Mouse (Mus musculus) cerebellum, postnatal 36 days (tissue): ENCODE results near the gene Gm28729.

ENCODE experiments used
- DNase-seq, 2 experiments: peaks; one replicate each; pipeline ENCODE4 v3.0.0; 2021 to 2022; ENCODE audit warnings: mixed read lengths in 2 of 2

The Gm28729 gene

DNA sequence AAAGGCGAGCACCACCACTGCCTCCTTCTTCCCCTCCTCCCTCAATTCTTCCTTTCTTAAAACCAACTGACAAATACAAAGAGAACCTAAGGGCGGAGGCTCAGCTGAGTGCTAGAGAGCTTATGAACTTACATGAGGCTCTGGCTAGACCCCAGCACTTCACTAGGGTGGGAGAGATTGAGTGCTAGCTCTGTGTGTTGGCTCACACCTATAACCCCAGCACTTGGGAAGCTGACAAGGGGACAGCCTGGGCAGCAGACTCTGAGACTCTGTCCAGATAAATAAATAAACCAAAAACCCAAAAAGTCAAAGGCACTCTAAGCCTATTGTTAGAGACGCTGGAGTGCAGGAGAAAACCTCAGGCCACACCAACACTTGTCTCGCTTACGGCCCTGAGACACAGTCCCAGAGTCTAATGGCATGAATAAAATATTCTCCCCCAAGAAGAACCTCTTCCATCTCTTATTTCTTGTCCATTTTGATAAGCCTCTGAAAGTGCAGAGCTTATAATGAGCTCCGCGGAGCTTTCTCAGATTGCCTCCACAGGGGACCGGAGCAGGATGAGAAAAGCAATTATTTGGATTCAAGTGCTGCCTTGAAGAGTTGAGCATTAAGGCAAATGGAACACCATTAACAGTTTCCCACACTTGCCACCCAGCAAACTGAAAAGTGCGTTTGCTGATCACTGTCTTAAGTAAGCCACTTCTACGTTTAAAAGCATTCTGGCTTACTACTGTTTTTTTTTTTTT lies 64.8 kb downstream of the Gm28729 start:
- DNase-seq = no peak

DNA sequence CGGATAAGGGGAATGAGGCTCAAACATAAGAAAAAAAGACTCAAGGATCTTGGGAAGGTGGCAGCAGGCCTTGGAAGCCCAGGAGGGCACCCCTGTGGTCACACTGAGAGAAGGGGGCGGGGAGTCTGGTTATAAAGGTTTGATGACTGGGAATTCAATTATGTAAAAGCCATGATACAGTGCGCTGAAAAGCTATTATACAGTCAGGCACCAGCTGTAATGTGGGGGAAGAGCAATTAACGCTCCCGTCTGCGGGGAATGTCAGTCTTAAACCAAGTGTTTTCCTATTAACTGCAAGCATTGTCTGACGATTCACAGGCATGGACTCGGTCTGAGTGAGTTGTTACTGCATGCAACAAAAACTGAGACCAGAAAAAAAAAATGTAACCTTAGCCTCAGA lies 69.4 kb downstream of the Gm28729 start:
- DNase-seq = no peak

DNA sequence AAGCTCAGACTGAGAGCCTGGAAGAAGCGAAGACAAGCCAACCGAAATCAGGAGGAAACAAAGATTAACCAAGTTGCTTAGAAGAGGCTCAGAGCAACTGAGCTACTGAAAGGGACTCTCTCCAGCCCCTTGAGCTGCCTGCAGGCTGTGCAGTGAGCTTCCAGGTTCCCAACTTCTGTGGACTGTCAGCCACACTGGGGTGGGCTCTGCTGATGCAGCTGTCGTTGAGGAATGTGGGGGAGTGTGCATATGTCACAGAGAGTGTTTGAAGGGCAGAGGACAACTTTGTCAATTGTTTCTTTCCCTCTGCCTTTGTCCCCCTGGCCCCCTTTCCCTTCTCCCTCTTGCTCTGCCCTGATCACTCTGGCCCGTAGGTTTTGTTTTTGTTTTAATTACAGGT lies 72.1 kb downstream of the Gm28729 start:
- no peak for DNase-seq

DNA sequence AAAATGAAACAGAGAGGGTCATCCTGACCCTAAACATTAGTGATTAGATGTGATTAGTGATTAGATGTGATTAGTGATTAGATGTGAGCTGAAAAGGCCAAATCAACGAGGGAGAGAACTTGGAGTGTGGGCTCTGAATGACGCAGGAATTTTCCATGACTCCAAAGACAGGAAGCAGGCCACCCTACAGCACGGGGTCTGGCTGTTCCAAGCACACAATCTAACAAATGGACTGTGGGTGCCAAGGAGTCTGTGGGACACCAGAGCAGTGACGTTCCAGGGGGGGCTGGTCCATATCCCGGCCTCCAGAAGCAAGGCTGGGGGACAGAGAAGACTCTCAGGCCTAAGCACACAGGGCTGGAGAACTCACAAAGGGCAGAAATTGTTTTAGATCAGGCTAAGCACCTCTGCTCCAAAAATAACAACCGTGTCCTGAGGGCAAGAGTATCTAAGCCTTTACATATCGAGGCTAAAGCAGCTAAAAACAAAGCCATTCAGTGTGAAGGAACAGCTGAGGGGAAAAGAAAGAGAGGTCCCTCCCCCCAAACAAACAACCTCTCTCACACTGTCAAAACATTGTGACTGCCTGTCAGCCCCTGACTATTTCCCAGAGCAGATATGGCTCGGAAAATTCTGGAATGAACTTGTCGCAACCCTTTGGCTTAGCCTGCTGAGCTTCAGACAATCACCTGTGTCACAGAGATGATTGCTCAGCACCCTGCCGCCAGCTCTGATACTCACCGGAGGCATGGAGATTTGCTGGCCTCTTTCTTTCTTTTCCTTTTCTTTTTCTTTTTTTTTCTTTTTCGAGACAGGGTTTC lies 74.0 kb downstream of the Gm28729 start:
- no peak for DNase-seq

DNA sequence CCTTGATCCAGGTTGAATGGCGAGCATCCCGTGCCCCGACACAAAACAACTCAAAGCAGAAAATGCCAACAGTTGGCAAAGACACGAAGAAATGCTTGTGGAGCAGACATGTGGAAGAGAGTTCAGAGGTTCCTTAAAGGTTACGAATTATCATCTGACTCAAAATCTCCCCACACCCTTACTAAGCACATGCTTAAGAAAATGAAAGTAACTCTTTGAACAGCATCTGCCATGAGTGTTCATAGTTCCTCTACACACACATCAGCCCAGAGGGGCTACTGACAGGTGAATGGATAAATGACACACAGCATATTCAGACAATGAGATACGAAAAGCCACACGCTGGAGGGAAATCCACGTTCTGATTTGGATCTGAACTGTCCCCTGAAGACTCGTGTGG lies 75.5 kb downstream of the Gm28729 start:
- DNase-seq = no peak

DNA sequence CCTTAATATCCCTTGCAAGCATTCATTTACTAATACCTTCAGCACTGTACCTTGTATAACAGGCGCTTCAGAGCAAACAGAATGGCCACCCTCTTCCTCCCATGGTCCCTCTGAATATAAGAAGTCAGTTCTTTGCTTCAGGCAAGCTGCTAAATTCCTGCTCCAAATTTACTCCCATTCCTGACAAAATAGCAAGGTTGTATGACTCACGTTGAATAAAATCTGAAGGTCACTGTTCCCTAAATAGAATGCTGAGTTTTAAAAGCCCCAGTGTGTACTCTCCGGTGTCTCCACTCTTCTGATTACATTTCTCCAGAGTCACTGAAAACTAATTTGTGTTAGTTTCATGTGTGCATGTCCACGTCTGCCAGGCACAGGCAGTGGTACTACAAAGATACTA lies 79.7 kb downstream of the Gm28729 start:
- DNase-seq = no peak

DNA sequence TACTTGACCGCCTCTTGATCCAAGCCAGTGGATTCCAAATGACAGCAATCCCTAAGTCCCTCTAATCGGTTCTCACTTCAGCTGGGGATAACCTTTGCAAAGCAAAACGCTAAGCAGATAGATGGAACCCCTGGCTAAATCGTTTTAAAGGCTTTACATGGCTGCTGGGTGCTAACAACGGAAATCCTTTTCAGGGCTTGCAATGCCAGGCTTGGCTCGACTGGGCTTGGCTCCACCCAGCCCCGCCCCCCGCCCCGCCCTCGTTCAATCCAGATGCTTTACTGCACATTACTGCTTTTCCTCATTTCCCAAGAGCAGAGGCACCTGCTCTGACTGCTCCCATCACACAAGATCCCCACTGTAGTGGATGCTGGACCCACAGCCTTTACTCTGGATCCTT lies 83.0 kb downstream of the Gm28729 start:
- peak in 1 of 2 experiments; percentile 6 for DNase-seq

DNA sequence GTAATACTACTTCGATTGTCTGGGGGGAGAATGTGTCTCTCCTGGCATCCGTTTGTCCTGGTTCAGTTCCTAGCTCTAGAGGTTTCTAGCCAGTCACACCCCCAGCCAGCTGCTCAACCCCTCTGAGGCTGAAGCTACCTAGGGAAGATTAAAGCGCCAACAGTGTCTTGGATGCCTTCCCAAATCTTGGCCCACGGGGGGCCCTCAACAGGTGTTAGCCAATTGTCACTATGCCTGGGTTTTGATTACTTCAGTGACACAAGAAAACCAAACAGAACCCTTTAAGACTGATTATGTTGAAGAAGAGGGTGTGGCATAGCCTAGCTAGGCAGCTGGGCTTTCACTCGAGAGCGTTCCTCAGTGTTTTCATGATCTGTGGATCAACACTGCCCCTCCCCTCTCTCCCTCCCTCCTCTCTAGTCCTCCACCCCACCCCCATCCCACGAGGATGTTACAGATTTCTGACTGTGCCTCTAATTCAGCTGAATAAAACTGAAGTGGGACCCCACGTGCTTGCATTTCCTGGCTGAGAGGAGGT lies 86.7 kb downstream of the Gm28729 start:
- DNase-seq = peak; percentile 17 to 22

DNA sequence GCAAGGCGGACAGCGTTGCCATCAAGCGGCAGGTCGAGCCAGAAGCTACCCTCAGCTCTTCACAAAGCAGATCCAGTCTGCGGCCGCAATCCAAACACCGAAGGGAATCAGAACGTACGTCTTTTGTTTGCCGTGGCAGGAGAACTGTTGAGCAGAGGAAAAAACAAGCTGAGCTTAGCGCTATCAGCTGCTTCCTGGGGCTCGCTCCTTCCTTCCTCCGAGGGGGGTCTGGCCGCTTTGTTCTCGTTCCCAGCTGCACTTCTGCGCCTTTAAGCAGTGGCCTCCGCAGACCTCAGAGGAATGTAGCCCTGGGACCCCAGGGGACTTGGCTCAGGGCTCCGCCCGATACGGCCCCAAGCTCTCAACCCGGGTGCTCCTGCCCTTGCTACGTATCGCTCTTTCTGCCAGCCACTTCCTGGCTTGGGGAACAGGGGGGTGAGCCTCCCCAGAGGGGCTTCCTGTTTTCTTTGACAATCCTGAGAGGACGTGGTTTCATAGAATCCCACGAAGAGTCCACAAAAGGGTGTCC lies 87.2 kb downstream of the Gm28729 start:
- DNase-seq = peak; percentile 34 to 40

DNA sequence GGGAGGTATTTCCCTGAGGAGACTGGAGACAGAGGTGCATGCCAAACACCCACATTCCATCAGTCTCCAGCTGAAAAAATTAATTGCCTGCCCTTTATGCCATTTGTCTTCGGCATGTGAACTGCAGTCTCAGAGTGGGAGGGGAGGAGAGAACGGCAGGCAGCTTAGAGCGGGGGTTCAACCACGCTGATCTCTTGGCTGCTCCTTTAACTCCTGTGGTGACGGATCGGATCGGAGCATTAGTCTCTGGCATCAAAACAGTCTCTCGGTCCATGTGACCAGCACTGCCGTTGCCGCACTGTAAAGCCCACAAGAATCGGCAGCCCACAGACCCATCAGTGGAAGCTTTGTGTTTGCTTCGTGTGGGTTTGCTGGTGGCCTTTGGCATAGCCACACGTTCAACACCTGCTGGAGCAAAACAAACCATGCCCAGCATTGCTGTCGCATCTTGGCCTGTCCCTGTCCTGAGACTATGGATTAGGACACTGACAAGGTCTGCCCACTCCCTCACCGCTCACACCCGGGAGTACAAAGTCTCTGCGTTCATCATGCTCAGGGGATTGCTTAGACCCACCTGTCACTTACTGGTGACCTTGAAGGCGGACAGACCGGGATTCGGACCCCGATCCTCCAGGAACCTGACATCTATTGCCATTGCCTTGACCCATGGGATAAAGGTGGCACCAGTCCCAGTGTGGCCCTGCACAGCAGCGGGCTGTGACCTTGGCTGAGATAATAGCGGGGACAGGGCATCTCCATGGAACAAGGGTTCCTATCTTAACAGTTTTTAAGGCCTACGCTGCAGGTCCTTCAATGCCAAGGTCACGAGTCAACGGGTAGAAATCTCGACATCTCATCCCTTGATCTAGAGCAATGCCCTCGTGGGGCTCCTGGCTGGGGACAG lies 87.9 kb downstream of the Gm28729 start:
- no peak for DNase-seq
